Mouse (Mus musculus) splenic B cell, adult 2 months (primary cell): Measurements from ENCODE around the gene Nwd2.

ENCODE experiments used
- DNase-seq: peaks from one replicate; pipeline ENCODE4 v3.0.0-alpha.2; 2011; ENCODE audit warnings: low read depth, low spot score
- H3K27me3 ChIP-seq: 2 replicates; pipeline ENCODE4 v1.6.1; 2012; ENCODE audit warnings: mild to moderate bottlenecking, low read length, moderate library complexity, mixed read lengths; ENCODE audit not compliant: control insufficient read depth, poor library complexity, insufficient read depth, severe bottlenecking
- H3K36me3 ChIP-seq: 2 replicates; pipeline ENCODE4 v1.6.1; 2012; ENCODE audit warnings: mild to moderate bottlenecking, low read length, moderate library complexity, mixed read lengths; ENCODE audit not compliant: control insufficient read depth, poor library complexity, insufficient read depth, severe bottlenecking

Nwd2 gene

GRCm38 (mm10) chr5:63811819-63812508 lies 163.1 kb downstream of the Nwd2 start, which contains the start of gene 0610040J01Rik:
TSS of gene 0610040J01Rik (plus strand) at chr5:63812363.
- H3K36me3 ChIP-seq = no peaks in the 10 kb centered on the region
- H3K27me3 ChIP-seq = no peaks in the 10 kb centered on the region; the same call in 1 of the 2 replicates
- DNase-seq = peak; percentile 89

- DNase-seq = no peak
- Histone ChIP-seq H3K27me3 (no peaks in the 10 kb centered on the region; the same call in 1 of the 2 replicates), H3K36me3 (no peaks in the 10 kb centered on the region)
Measured at GRCm38 (mm10) chr5:63812509-63812865, 163.6 kb downstream of the Nwd2 start.

- no peaks in the 10 kb centered on the region for H3K36me3 ChIP-seq
Measured at GRCm38 (mm10) chr5:63816643-63817042, 167.7 kb downstream of the Nwd2 start.

GRCm38 (mm10) chr5:63817270-63817669 lies 168.4 kb downstream of the Nwd2 start:
- Histone ChIP-seq H3K27me3 (no peaks in the 10 kb centered on the region), H3K36me3 (no peaks in the 10 kb centered on the region)
- DNase-seq = no peak

More at GRCm38 (mm10) chr5:63816643-63817042, 167.7 kb downstream of the Nwd2 start:
- no peak for DNase-seq
- no peaks in the 10 kb centered on the region for H3K27me3 ChIP-seq

- H3K27me3 ChIP-seq = no peaks in the 10 kb centered on the region
- H3K36me3 ChIP-seq = no peaks in the 10 kb centered on the region
- no peak for DNase-seq
Measured at GRCm38 (mm10) chr5:63818975-63819374, 170.1 kb downstream of the Nwd2 start.

GRCm38 (mm10) chr5:63819519-63819918 lies 170.6 kb downstream of the Nwd2 start:
- Histone ChIP-seq H3K27me3 (no peaks in the 10 kb centered on the region), H3K36me3 (no peaks in the 10 kb centered on the region)
- DNase-seq = no peak

GRCm38 (mm10) chr5:63821176-63821575 lies 172.3 kb downstream of the Nwd2 start:
- H3K36me3 ChIP-seq = no peaks in the 10 kb centered on the region
- H3K27me3 ChIP-seq = no peaks in the 10 kb centered on the region
- DNase-seq = peak; percentile 44

GRCm38 (mm10) chr5:63821860-63822259 lies 173.0 kb downstream of the Nwd2 start:
- no peaks in the 10 kb centered on the region for H3K36me3 ChIP-seq
- no peak for DNase-seq
- H3K27me3 ChIP-seq = no peaks in the 10 kb centered on the region

GRCm38 (mm10) chr5:63823362-63824332 lies 174.7 kb downstream of the Nwd2 start:
- no peaks in the 10 kb centered on the region for H3K27me3 ChIP-seq
- no peak for DNase-seq
- no peaks in the 10 kb centered on the region for H3K36me3 ChIP-seq

GRCm38 (mm10) chr5:63824599-63825350 lies 175.9 kb downstream of the Nwd2 start:
- peak; percentile 8 for DNase-seq
- H3K36me3 ChIP-seq = no peaks in the 10 kb centered on the region
- H3K27me3 ChIP-seq = no peaks in the 10 kb centered on the region

- no peak for DNase-seq
- Histone ChIP-seq H3K27me3 (no peaks in the 10 kb centered on the region), H3K36me3 (no peaks in the 10 kb centered on the region)
Measured at GRCm38 (mm10) chr5:63825881-63826280, 177.0 kb downstream of the Nwd2 start.

GRCm38 (mm10) chr5:63827006-63827405 lies 178.1 kb downstream of the Nwd2 start:
- peak; percentile 65 for DNase-seq
- no peaks in the 10 kb centered on the region for H3K27me3 ChIP-seq

GRCm38 (mm10) chr5:63827415-63828053 lies 178.6 kb downstream of the Nwd2 start:
- Histone ChIP-seq H3K27me3 (no peaks in the 10 kb centered on the region), H3K36me3 (no peaks in the 10 kb centered on the region)

More at GRCm38 (mm10) chr5:63827006-63827405, 178.1 kb downstream of the Nwd2 start:
- no peaks in the 10 kb centered on the region for H3K36me3 ChIP-seq

More at GRCm38 (mm10) chr5:63827415-63828053, 178.6 kb downstream of the Nwd2 start:
- no peak for DNase-seq
